Mouse (Mus musculus) ES-E14 (cell line): Measurements from ENCODE around the gene Dhdh.

Source experiments
- CHD2 ChIP-seq: IDR thresholded peaks from 2 replicates; pipeline ENCODE4 v1.6.1; 2014; ENCODE audit warnings: mild to moderate bottlenecking, low read depth, low read length, inconsistent platforms
- HCFC1 ChIP-seq: IDR thresholded peaks from 2 replicates; pipeline ENCODE4 v1.6.1; 2012; ENCODE audit warnings: low read length, inconsistent platforms, borderline replicate concordance; ENCODE audit not compliant: insufficient read depth
- MAFK ChIP-seq: IDR thresholded peaks from 2 replicates; pipeline ENCODE4 v1.6.1; 2014; ENCODE audit warnings: mild to moderate bottlenecking, low read depth, low read length, inconsistent platforms; ENCODE audit not compliant: insufficient read depth
- ZC3H11A ChIP-seq: IDR thresholded peaks from 2 replicates; pipeline ENCODE4 v1.6.1; 2012; ENCODE audit warnings: low read depth, mild to moderate bottlenecking, inconsistent platforms, low read length, borderline replicate concordance

- TF ChIP-seq ZC3H11A (no peak), MAFK (no peak), CHD2 (no peak), HCFC1 (no peak)
Observed at GRCm38 (mm10) chr7:45486761-45487415, 1.7 kb downstream of the Dhdh start, which contains the start of gene Gm45808.
